Mouse (Mus musculus) stomach, embryonic 14.5 days (tissue): Measurements from ENCODE around the gene Dvl2. TPM values are rescaled to one million over a fixed set of nuclear protein-coding genes. Genes with fewer than 3 reads are reported as not detected.
A peak's percentile ranks its signal among the peaks of the same experiment; 100 is the strongest.
"Not testable (repeated sequence)": the region's sequence is repeated elsewhere in the genome, so short reads cannot be mapped to it uniquely, and the experiment has no call there.

ENCODE experiments used
- ATAC-seq: fragments of 200-750 bp; cut with Nextera tagmentation; 2 replicates; pipeline ENCODE4 v1.8.0; 2017; ENCODE audit warnings: low read depth, moderate TSS enrichment; ENCODE audit not compliant: insufficient number of reproducible peaks, insufficient read depth, low FRiP score
- H3K27ac ChIP-seq: fragments of 300-500 bp; sonication (generic); 2 replicates; pipeline ENCODE4 v1.5.1; 2014; ENCODE audit warnings: mild to moderate bottlenecking, low read length, moderate library complexity, mixed read lengths
- H3K27me3 ChIP-seq: fragments of 300-500 bp; sonication (generic); 2 replicates; pipeline ENCODE4 v1.6.1; 2014; ENCODE audit warnings: low read length, control low read depth, mixed read lengths; ENCODE audit not compliant: control insufficient read depth, insufficient read depth
- H3K36me3 ChIP-seq: fragments of 300-500 bp; sonication (generic); 2 replicates; pipeline ENCODE4 v1.6.1; 2014; ENCODE audit warnings: mild to moderate bottlenecking, control low read depth, low read length, moderate library complexity, mixed read lengths; ENCODE audit not compliant: control insufficient read depth, insufficient read depth
- H3K4me1 ChIP-seq: fragments of 300-500 bp; sonication (generic); 2 replicates; pipeline ENCODE4 v1.6.1; 2014; ENCODE audit warnings: low read length, control low read depth, mixed read lengths; ENCODE audit not compliant: control insufficient read depth, insufficient read depth
- H3K4me2 ChIP-seq: fragments of 300-500 bp; sonication (generic); replicated peaks from 2 replicates; pipeline ENCODE4 v1.6.1; 2014; ENCODE audit warnings: low read depth, low read length, control low read depth
- H3K4me3 ChIP-seq: fragments of 300-500 bp; sonication (generic); 2 replicates; pipeline ENCODE4 v1.5.1; 2014; ENCODE audit warnings: low read depth, low read length, control low read depth
- H3K9ac ChIP-seq: fragments of 300-500 bp; sonication (generic); replicated peaks from 2 replicates; pipeline ENCODE4 v1.6.1; 2014; ENCODE audit warnings: low read depth, mild to moderate bottlenecking, control low read depth, low read length, moderate library complexity, mixed read lengths
- H3K9me3 ChIP-seq: fragments of 300-500 bp; sonication (generic); 2 replicates; pipeline ENCODE4 v1.6.1; 2016; ENCODE audit warnings: low read depth, low read length, control low read depth; ENCODE audit not compliant: control insufficient read depth
- WGBS: fragments of 180-500 bp; shearing (Covaris S2); extraction: QIAGEN DNeasy Blood & Tissue Kit; methylation state at CpG from one replicate; pipeline ENCODE4 v1.1.7; 2014; 5-methylcytosine and 5-hydroxymethylcytosine counted together
- polyA plus RNA-seq: library from polyadenylated mRNA; unstranded; fragments of >200 nt; fragmentation: Nextera tagmentation; extraction: Ambion mirVana; gene quantifications from 2 replicates; pipeline ENCODE4 v1.2.1, GENCODE M21; 2014

The Dvl2 gene
- polyA plus RNA-seq, result 29.0 and 29.9 TPM in 2 replicates

GRCm38 (mm10) chr11:70000396-70000898 lies at the start of gene Dvl2:
Gene Dvl2 (plus strand): TSS chr11:70000595.
- peak within 1 kb of the TSS; percentile 97 for H3K27ac ChIP-seq
- H3K9me3 ChIP-seq, result no peaks in the 10 kb centered on the region
- H3K4me2 ChIP-seq, result peak within 1 kb of the TSS; percentile 60
- H3K4me1 ChIP-seq, result peaks cover 23% of the 10 kb centered on the region
- H3K27me3 ChIP-seq, result no peaks in the 10 kb centered on the region
- peak; percentile 51 for ATAC-seq
- peaks cover 32% of the 10 kb centered on the region for H3K36me3 ChIP-seq
- under 1% methylated on average over 48 of the region's 48 CpGs for WGBS
- H3K4me3 ChIP-seq, result peak within 1 kb of the TSS; percentile 68
- peak within 1 kb of the TSS; percentile 87 for H3K9ac ChIP-seq

- no peaks in the 10 kb centered on the region for H3K27me3 ChIP-seq
- no peaks in the 10 kb centered on the region for H3K9me3 ChIP-seq
- 39% methylated on average over 4 of the region's 4 CpGs for WGBS
- H3K27ac ChIP-seq, result no peak overlapping the region
- no peak overlapping the region for H3K9ac ChIP-seq
- H3K4me3 ChIP-seq, result no peak overlapping the region
- no peak for ATAC-seq
- no peaks in the 10 kb centered on the region for H3K36me3 ChIP-seq
- H3K4me1 ChIP-seq, result no peaks in the 10 kb centered on the region; the same call in 1 of the 2 replicates
- H3K4me2 ChIP-seq, result no peak overlapping the region
Observed at GRCm38 (mm10) chr11:69950807-69951459, 49.5 kb upstream of the Dvl2 start.

GRCm38 (mm10) chr11:69952274-69952673 lies 48.1 kb upstream of the Dvl2 start:
- Histone ChIP-seq H3K9me3 (no peaks in the 10 kb centered on the region), H3K36me3 (no peaks in the 10 kb centered on the region), H3K4me1 (no peaks in the 10 kb centered on the region; the same call in 1 of the 2 replicates), H3K27ac (no peak overlapping the region), H3K9ac (no peak overlapping the region), H3K27me3 (no peaks in the 10 kb centered on the region), H3K4me3 (no peak overlapping the region), H3K4me2 (no peak overlapping the region)
- ATAC-seq, result no peak
- whole genome bisulfite sequencing, result 43% methylated on average over 1 of the region's 1 CpGs

- H3K4me3 ChIP-seq, result no peak overlapping the region
- H3K9ac ChIP-seq, result no peak overlapping the region
- no peaks in the 10 kb centered on the region for H3K27me3 ChIP-seq
- 40% methylated on average over 11 of the region's 11 CpGs for WGBS
- no peaks in the 10 kb centered on the region for H3K36me3 ChIP-seq
- ATAC-seq, result no peak; the same call in 1 of the 2 replicates
- no peak overlapping the region for H3K4me2 ChIP-seq
- no peaks in the 10 kb centered on the region for H3K4me1 ChIP-seq
- H3K9me3 ChIP-seq, result no peaks in the 10 kb centered on the region
- no peak overlapping the region for H3K27ac ChIP-seq
Observed at GRCm38 (mm10) chr11:69953267-69953915, 47.0 kb upstream of the Dvl2 start.

GRCm38 (mm10) chr11:69955618-69956017 lies 44.8 kb upstream of the Dvl2 start:
- ATAC-seq, H3K9ac ChIP-seq, H3K27ac ChIP-seq, H3K27me3 ChIP-seq, H3K9me3 ChIP-seq, H3K4me1 ChIP-seq, H3K36me3 ChIP-seq, H3K4me2 ChIP-seq, H3K4me3 ChIP-seq: not testable (repeated sequence)
- 71% methylated on average over 4 of the region's 4 CpGs for WGBS

- WGBS, result 78% methylated on average over 1 of the region's 1 CpGs
- H3K9ac ChIP-seq, result no peak overlapping the region
Observed at GRCm38 (mm10) chr11:69956218-69956617, 44.2 kb upstream of the Dvl2 start.

GRCm38 (mm10) chr11:69960616-69961015 lies 39.8 kb upstream of the Dvl2 start:
- H3K9me3 ChIP-seq, result no peaks in the 10 kb centered on the region
- no peaks in the 10 kb centered on the region for H3K4me1 ChIP-seq
- H3K27ac ChIP-seq, result no peak overlapping the region
- WGBS, result 31% methylated on average over 5 of the region's 5 CpGs
- ATAC-seq, result no peak
- no peak overlapping the region for H3K9ac ChIP-seq
- H3K36me3 ChIP-seq, result no peaks in the 10 kb centered on the region
- H3K4me2 ChIP-seq, result no peak overlapping the region
- peaks cover 19% of the 10 kb centered on the region for H3K27me3 ChIP-seq
- no peak overlapping the region for H3K4me3 ChIP-seq

More at GRCm38 (mm10) chr11:69956218-69956617, 44.2 kb upstream of the Dvl2 start:
- no peaks in the 10 kb centered on the region for H3K4me1 ChIP-seq
- no peaks in the 10 kb centered on the region for H3K9me3 ChIP-seq
- H3K36me3 ChIP-seq, result no peaks in the 10 kb centered on the region
- no peak overlapping the region for H3K27ac ChIP-seq
- no peak for ATAC-seq
- H3K27me3 ChIP-seq, result no peaks in the 10 kb centered on the region
- no peak overlapping the region for H3K4me3 ChIP-seq
- no peak overlapping the region for H3K4me2 ChIP-seq

- no peak overlapping the region for H3K4me3 ChIP-seq
- no peaks in the 10 kb centered on the region for H3K9me3 ChIP-seq
- H3K36me3 ChIP-seq, result no peaks in the 10 kb centered on the region
- 0 out of 2 replicates have a peak, but pooled peaks cover 7% of the 10 kb centered on the region for H3K4me1 ChIP-seq
- no peak overlapping the region for H3K4me2 ChIP-seq
- H3K27me3 ChIP-seq, result peaks cover 27% of the 10 kb centered on the region
- ATAC-seq, result no peak
- no peak overlapping the region for H3K9ac ChIP-seq
- WGBS, result 36% methylated on average over 5 of the region's 5 CpGs
- H3K27ac ChIP-seq, result no peak overlapping the region
Observed at GRCm38 (mm10) chr11:69961841-69962240, 38.6 kb upstream of the Dvl2 start.
